Mouse (Mus musculus) kidney, embryonic 14.5 days (tissue): ENCODE measurements around the gene Gorasp1. TPM values are rescaled to one million over a fixed set of nuclear protein-coding genes. Genes with fewer than 3 reads are reported as not detected.

Experiments
- ATAC-seq: fragments of 200-750 bp; cut with Nextera tagmentation; 2 replicates; pipeline ENCODE4 v1.8.0; 2017; ENCODE audit warnings: moderate number of reproducible peaks, mild to moderate bottlenecking, moderate TSS enrichment, moderate library complexity; ENCODE audit not compliant: low FRiP score, low TSS enrichment
- H3K27ac ChIP-seq: fragments of 300-500 bp; sonication (generic); 2 replicates; pipeline ENCODE4 v1.5.1; 2014; ENCODE audit warnings: low read depth, mild to moderate bottlenecking, low read length, moderate library complexity, mixed read lengths
- H3K27me3 ChIP-seq: fragments of 300-500 bp; sonication (generic); 2 replicates; pipeline ENCODE4 v1.6.1; 2014; ENCODE audit warnings: mild to moderate bottlenecking, low read length; ENCODE audit not compliant: control insufficient read depth, insufficient read depth
- H3K36me3 ChIP-seq: fragments of 300-500 bp; sonication (generic); 2 replicates; pipeline ENCODE4 v1.6.1; 2014; ENCODE audit warnings: low read length, mixed read lengths; ENCODE audit not compliant: control insufficient read depth, insufficient read depth
- H3K4me1 ChIP-seq: fragments of 300-500 bp; sonication (generic); 2 replicates; pipeline ENCODE4 v1.6.1; 2014; ENCODE audit warnings: low read length, mixed read lengths; ENCODE audit not compliant: control insufficient read depth, insufficient read depth
- H3K4me2 ChIP-seq: fragments of 300-500 bp; sonication (generic); replicated peaks from 2 replicates; pipeline ENCODE4 v1.6.1; 2014; ENCODE audit warnings: low read depth, mild to moderate bottlenecking, low read length
- H3K4me3 ChIP-seq: fragments of 300-500 bp; sonication (generic); 2 replicates; pipeline ENCODE4 v1.5.1; 2014; ENCODE audit warnings: mild to moderate bottlenecking, low read length
- H3K9ac ChIP-seq: fragments of 300-500 bp; sonication (generic); 2 replicates; pipeline ENCODE4 v1.6.1; 2014; ENCODE audit warnings: low read depth, mild to moderate bottlenecking, low read length, moderate library complexity
- H3K9me3 ChIP-seq: fragments of 300-500 bp; sonication (generic); 2 replicates; pipeline ENCODE4 v1.6.1; 2016; ENCODE audit warnings: low read length; ENCODE audit not compliant: control insufficient read depth
- WGBS: fragments of 180-500 bp; shearing (Covaris S2); extraction: QIAGEN DNeasy Blood & Tissue Kit; methylation state at CpG from one replicate; pipeline ENCODE4 v1.1.7; 2014; 5-methylcytosine and 5-hydroxymethylcytosine counted together
- polyA plus RNA-seq: library from polyadenylated mRNA; unstranded; fragments of >200 nt; fragmentation: Nextera tagmentation; extraction: Ambion mirVana; gene quantifications from 2 replicates; pipeline ENCODE4 v1.2.1, GENCODE M21; 2014

Gene Gorasp1
- polyA plus RNA-seq, 1 experiment from 2014 or later, result 22.1 TPM

DNA sequence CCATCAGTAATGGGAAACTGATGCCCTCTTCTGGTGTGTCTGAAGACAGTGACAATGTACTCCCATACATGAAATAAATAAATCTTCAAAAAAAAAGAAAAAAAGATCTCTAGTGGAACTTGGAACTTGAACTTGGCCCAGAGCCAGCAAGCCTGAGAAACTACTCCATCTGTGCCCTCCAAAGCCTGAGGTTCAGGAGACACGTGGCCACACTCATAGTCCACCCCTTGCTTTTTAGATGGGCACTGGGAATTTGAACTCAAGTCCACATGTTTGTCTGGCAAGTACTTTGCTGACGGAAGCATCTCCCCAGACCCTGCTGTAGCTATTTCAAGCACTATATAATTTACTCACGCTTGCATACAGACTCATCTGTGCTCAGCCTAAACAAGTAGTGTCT, 27.8 kb upstream of the Gorasp1 start:
- Histone ChIP-seq H3K4me1 (peaks cover 6% of the 10 kb centered on the region; the same call in 1 of the 2 replicates), H3K36me3 (no peaks in the 10 kb centered on the region), H3K27me3 (no peaks in the 10 kb centered on the region), H3K4me2 (no peak overlapping the region), H3K9me3 (no peaks in the 10 kb centered on the region), H3K27ac (no peak overlapping the region), H3K4me3 (no peak overlapping the region), H3K9ac (no peak overlapping the region)
- ATAC-seq, result no peak
- 83% methylated on average over 3 of the region's 3 CpGs for WGBS

DNA sequence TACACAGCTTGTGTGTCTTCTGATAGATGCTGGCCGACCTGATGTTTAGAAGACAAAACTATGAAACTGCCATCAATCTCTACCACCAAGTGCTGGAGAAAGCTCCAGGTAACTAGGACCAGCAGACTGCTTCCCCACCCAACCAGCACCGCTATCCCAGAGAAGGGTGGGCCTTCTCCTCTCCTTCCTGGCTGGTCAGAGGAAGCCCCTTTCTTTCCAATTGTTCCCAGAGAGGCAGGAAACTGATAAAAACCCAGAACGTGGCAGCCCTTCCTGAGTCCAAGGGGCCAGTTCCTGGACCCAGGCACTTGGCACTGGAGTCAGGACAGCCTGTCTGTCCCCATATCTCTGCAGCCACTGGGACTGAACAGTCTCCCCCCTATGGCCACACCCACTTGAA, 26.8 kb upstream of the Gorasp1 start:
- peaks cover 6% of the 10 kb centered on the region; the same call in 1 of the 2 replicates for H3K4me1 ChIP-seq
- H3K9ac ChIP-seq, result no peak overlapping the region
- ATAC-seq, result no peak
- WGBS, result 75% methylated on average over 3 of the region's 3 CpGs
- H3K36me3 ChIP-seq, result no peaks in the 10 kb centered on the region
- H3K9me3 ChIP-seq, result no peaks in the 10 kb centered on the region
- H3K4me3 ChIP-seq, result no peak overlapping the region
- no peaks in the 10 kb centered on the region for H3K27me3 ChIP-seq
- no peak overlapping the region for H3K27ac ChIP-seq
- H3K4me2 ChIP-seq, result no peak overlapping the region

DNA sequence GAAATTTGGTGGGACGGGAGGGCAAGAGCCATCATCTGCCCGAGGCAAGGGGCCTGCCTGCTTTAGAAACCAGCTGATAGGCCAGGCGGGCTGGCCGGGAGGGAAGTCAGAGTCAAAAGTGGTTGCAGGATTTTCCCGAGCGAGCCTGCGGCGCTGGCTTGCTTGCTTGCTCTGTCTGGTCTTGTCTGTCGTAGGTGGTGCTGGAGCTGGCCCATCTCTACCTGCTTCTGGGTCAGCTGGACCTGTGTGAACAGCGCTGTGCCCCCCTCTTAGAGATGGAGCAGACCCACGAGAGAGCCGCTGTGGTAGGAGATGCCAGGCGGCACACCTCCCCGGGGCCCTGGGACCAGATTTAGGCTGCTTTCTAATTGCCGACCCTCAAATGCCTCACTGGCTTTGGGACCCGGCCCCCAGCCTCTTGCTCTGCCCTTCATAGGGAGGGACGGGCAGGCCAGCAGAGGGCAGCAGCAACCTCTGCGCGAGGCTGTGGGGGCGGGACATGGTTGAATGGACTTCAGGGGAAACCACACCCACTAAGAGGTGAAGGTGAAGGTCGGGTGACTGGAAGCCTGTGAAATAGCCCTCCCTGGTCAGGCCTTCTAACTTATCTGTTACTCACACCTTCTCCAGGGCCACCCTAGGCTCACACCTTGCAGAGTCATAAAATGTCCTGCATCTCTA, 25.8 kb upstream of the Gorasp1 start:
- no peak overlapping the region for H3K27ac ChIP-seq
- ATAC-seq, result peak; percentile 76
- peaks cover 6% of the 10 kb centered on the region; the same call in 1 of the 2 replicates for H3K4me1 ChIP-seq
- no peaks in the 10 kb centered on the region for H3K9me3 ChIP-seq
- H3K4me3 ChIP-seq, result no peak overlapping the region
- peak overlapping the region; percentile 25; the same call in 1 of the 2 replicates for H3K4me2 ChIP-seq
- no peaks in the 10 kb centered on the region for H3K27me3 ChIP-seq
- H3K36me3 ChIP-seq, result no peaks in the 10 kb centered on the region
- WGBS, result 6% methylated on average over 21 of the region's 21 CpGs
- peak overlapping the region; percentile 19; the same call in 1 of the 2 replicates for H3K9ac ChIP-seq

DNA sequence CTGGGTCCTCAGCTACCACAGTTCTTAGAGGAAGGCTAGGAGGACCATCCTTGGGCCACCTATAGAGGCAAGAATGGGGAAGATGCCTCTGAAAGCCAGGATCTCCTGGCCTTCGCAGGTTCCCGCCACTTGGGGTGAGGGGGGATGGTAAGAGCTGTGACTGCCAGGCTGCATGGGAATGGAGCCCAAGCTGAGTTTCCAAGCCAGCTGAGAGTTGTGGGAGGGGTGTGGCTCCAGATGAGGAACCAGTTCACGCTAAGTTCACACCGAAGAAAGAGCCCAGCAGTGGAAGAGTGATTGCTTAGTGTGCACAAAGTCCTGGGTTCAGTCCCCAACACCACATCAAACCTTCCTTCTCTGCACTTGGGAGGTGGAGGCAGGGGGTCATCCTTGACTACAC, 24.9 kb upstream of the Gorasp1 start:
- Histone ChIP-seq H3K4me3 (no peak overlapping the region), H3K36me3 (no peaks in the 10 kb centered on the region), H3K9me3 (no peaks in the 10 kb centered on the region), H3K27me3 (no peaks in the 10 kb centered on the region), H3K4me1 (peaks cover 6% of the 10 kb centered on the region; the same call in 1 of the 2 replicates), H3K27ac (no peak overlapping the region), H3K4me2 (no peak overlapping the region), H3K9ac (no peak overlapping the region)
- no peak for ATAC-seq
- 82% methylated on average over 4 of the region's 4 CpGs for WGBS

DNA sequence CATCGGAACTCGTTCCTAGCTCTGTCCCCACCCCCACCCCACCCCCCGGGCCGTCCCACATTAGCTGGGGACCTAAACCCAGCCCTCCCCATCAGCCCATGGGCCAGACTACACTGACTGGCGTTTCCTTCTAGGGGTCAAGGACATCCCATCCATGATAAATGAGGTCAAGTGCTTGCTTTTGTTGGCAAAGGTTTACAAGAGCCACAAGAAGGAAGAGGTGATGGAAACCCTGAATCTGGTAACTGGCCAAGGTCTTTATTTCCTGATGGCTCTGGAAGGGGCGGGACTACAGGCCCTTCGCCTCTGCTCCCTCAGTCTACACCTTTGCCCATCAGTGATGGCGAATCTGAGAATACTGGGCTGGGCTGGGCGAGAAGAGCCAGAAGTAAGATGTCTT, 21.5 kb upstream of the Gorasp1 start:
- H3K27me3 ChIP-seq, result no peaks in the 10 kb centered on the region
- H3K4me2 ChIP-seq, result no peak overlapping the region
- no peak for ATAC-seq
- no peak overlapping the region for H3K27ac ChIP-seq
- no peaks in the 10 kb centered on the region for H3K36me3 ChIP-seq
- no peaks in the 10 kb centered on the region for H3K9me3 ChIP-seq
- H3K9ac ChIP-seq, result no peak overlapping the region
- WGBS, result 74% methylated on average over 9 of the region's 9 CpGs
- no peak overlapping the region for H3K4me3 ChIP-seq
- H3K4me1 ChIP-seq, result peaks cover 6% of the 10 kb centered on the region; the same call in 1 of the 2 replicates

DNA sequence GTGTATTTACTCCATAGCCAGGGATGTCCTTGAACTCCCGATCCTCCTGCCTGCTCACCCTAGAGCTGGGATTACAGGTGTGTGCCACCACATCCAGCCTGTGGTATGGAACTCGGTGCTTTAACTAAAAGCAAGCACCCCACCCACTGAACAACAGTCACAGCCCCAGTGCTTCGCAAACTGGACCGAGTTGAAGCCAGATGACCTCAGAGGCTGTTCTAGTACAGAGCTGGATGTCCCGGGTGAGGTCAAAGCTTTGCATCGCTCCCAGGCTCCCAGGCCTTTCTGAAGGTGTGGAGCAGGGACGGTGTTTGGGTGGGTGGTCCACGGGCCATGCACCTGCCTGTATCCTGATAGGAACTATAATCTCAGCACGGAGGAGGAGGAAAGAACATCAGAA, 14.0 kb upstream of the Gorasp1 start:
- 88% methylated on average over 9 of the region's 9 CpGs for WGBS
- no peaks in the 10 kb centered on the region for H3K27me3 ChIP-seq
- no peak overlapping the region for H3K9ac ChIP-seq
- no peak overlapping the region for H3K4me3 ChIP-seq
- no peak overlapping the region for H3K4me2 ChIP-seq
- H3K4me1 ChIP-seq, result 0 out of 2 replicates have a peak, but pooled peaks cover 6% of the 10 kb centered on the region
- no peak for ATAC-seq
- H3K27ac ChIP-seq, result no peak overlapping the region
- H3K9me3 ChIP-seq, result no peaks in the 10 kb centered on the region
- no peaks in the 10 kb centered on the region for H3K36me3 ChIP-seq

DNA sequence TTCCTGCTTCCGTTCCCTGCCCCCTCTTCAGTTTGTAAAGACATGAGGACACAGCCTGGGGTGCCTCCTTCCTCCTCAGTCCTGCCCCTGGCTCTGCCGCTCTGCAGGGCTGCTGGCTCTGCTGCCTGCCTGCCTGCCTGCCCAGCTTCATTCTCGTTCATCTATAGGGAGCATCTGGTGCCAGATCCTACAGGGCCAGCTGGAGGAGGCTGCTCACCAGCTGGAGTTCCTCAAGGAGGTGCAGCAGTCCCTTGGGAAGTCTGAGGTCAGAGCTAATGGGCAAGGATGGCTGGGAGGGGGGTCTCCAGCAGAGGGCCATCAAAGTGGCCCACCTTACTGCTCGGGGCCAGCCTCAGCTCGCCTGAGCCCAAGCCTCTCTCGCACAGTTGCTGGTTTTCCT, 13.1 kb upstream of the Gorasp1 start:
- no peaks in the 10 kb centered on the region for H3K27me3 ChIP-seq
- no peaks in the 10 kb centered on the region for H3K9me3 ChIP-seq
- no peak overlapping the region for H3K9ac ChIP-seq
- ATAC-seq, result peak; percentile 46; the same call in 1 of the 2 replicates
- H3K36me3 ChIP-seq, result no peaks in the 10 kb centered on the region
- H3K27ac ChIP-seq, result no peak overlapping the region
- no peak overlapping the region for H3K4me3 ChIP-seq
- 0 out of 2 replicates have a peak, but pooled peaks cover 6% of the 10 kb centered on the region for H3K4me1 ChIP-seq
- no peak overlapping the region for H3K4me2 ChIP-seq
- 25% methylated on average over 6 of the region's 6 CpGs for WGBS

DNA sequence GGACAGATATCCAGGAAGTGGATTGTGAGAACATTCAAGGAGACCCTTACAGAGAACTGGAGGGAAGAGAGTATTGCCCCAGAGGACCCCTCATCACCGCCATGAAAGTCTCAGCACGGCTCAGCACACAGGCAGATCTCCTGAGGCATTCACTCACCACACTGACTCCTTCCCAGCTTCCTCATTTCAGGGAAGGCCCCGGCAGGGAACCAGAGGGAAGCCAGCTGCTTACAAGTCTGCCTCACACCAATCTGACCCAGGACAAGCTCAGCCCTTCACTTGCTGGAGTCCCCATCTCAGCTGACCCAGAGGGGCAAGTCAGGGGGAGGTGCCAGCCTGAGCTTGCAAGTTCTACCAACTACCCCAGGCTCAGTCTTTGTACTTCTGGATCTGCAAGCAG, 11.4 kb upstream of the Gorasp1 start:
- H3K9me3 ChIP-seq, result no peaks in the 10 kb centered on the region
- 29% methylated on average over 3 of the region's 3 CpGs for WGBS
- H3K36me3 ChIP-seq, result no peaks in the 10 kb centered on the region
- H3K4me3 ChIP-seq, result no peak overlapping the region
- H3K4me2 ChIP-seq, result no peak overlapping the region
- no peak overlapping the region for H3K27ac ChIP-seq
- 0 out of 2 replicates have a peak, but pooled peaks cover 6% of the 10 kb centered on the region for H3K4me1 ChIP-seq
- 0 out of 2 replicates have a peak, but pooled peaks have one; percentile 26 for ATAC-seq
- no peak overlapping the region for H3K9ac ChIP-seq
- H3K27me3 ChIP-seq, result no peaks in the 10 kb centered on the region

DNA sequence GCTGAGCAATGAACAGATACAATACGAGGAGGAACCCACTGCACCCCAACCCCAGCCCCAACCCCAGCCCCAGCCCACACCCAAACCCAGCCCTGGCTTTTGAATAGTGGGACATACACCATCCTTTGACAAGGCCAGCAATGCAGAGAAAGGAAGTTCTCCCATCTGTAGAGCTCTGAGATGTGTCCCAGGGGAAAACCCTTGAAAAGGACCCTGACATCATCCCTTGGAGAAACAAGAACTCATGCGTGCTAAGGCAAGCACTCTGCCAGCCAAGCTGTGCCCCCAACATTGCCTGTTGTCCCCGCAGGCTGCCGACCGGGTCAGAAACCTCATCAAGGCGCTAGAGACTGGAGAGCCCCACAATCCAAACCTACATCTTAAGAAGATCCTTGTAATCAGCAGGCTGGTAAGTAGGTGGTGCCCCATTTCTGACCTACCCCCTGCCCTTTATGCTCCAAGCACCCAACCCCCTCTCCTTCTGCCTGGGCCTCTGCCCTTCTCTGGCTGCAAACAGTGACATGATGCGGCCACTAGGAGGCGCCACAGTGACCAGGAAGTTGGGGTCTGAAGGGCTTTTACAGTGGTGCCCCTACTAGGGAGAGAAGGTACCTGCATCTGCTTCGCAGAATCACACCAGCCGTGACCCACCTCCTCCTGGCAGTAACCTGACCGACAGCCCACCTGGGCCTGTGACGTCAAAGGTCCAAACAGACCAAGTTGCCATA, 8.0 kb upstream of the Gorasp1 start:
- Histone ChIP-seq H3K4me2 (no peak overlapping the region), H3K9me3 (no peaks in the 10 kb centered on the region), H3K27me3 (no peaks in the 10 kb centered on the region), H3K36me3 (no peaks in the 10 kb centered on the region), H3K27ac (no peak overlapping the region), H3K4me3 (no peak overlapping the region), H3K9ac (no peak overlapping the region), H3K4me1 (0 out of 2 replicates have a peak, but pooled peaks cover 3% of the 10 kb centered on the region)
- no peak for ATAC-seq
- 72% methylated on average over 12 of the region's 12 CpGs for WGBS
